Comparison of ENCODE assay signal across 9 mouse cellular contexts in genomic region chr15:86061221-86061620, GRCm38 (mm10). TPM values are rescaled to one million over a fixed set of nuclear protein-coding genes. Genes with fewer than 3 reads are reported as not detected.
A peak's percentile ranks its signal among the peaks of the same experiment; 100 is the strongest.
DNase-seq lines count a peak whose midpoint lies in the region; ATAC-seq and TF ChIP-seq lines count a peak whose summit lies in the region.
"Had no signal": no experiment of that assay in that cellular context is flagged by ENCODE, and none has a peak within 500 bp of the region (broad histone marks: within the 10 kb centered on the region; RNA-seq: fewer than 3 reads in every experiment).

No protein-coding gene starts in this region.

- ATAC-seq in liver, embryonic 11.5 days (replicated peaks; ENCODE audit: low FRiP score): no peak
- ATAC-seq in limb, embryonic 15.5 days (ENCODE audit: insufficient number of reproducible peaks, low FRiP score, low TSS enrichment, low read depth): no peak
- no peak for ATAC-seq in stomach, embryonic 16.5 days (ENCODE audit: insufficient read depth, low FRiP score)

- no peak overlapping the region for H3K9ac ChIP-seq in liver, embryonic 11.5 days (ENCODE audit: low read depth, low read length)
- no peak overlapping the region for H3K9ac ChIP-seq in limb, embryonic 15.5 days
- H3K9ac ChIP-seq in stomach, embryonic 16.5 days (ENCODE audit: low read length): peak overlapping the region; percentile 0; the same call in 1 of the 2 replicates

- peak; percentile 25 for DNase-seq in cerebellum, adult 9-10 months
- no peak for DNase-seq in cerebellum, adult 2 months
- DNase-seq in liver, embryonic 11.5 days (ENCODE audit: low spot score): no peak
- no peak for DNase-seq in liver
- no peak for DNase-seq in frontal cortex, postnatal 10 days (ENCODE audit: low spot score in 2 of 2)
- no peak for DNase-seq in lung, adult 2 months
- DNase-seq: gastrocnemius, postnatal 10 days had no signal

- no peaks in the 10 kb centered on the region for H3K36me3 ChIP-seq in liver, embryonic 11.5 days (ENCODE audit: control insufficient read depth, insufficient read depth, low read length)
- H3K36me3 ChIP-seq in limb, embryonic 15.5 days: no peaks in the 10 kb centered on the region
- H3K36me3 ChIP-seq in stomach, embryonic 16.5 days (ENCODE audit: control insufficient read depth, insufficient read depth, low read length): no peaks in the 10 kb centered on the region

- no peak for TF ChIP-seq POLR2A in cerebellum, adult 2 months (IDR thresholded peaks at IDR 0.05; ENCODE audit: borderline replicate concordance, insufficient read depth, low read length)
- TF ChIP-seq POLR2A in lung, adult 2 months (IDR thresholded peaks at IDR 0.05; ENCODE audit: borderline replicate concordance, extremely low read depth, low read depth, low read length): no peak

- no peak overlapping the region for H3K27ac ChIP-seq in cerebellum, adult 2 months (ENCODE audit: insufficient read depth, low read length)
- no peak overlapping the region for H3K27ac ChIP-seq in liver, embryonic 11.5 days (ENCODE audit: low read depth, low read length)
- peak overlapping the region; percentile 40; the same call in 1 of the 2 replicates for H3K27ac ChIP-seq in limb, embryonic 15.5 days
- no peak overlapping the region for H3K27ac ChIP-seq in stomach, embryonic 16.5 days (ENCODE audit: low read length)

- TF ChIP-seq CTCF in cerebellum, adult 2 months (IDR thresholded peaks at IDR 0.05; ENCODE audit: borderline replicate concordance, insufficient read depth, low read depth, low read length): no peak
- no peak for TF ChIP-seq CTCF in lung, adult 2 months (IDR thresholded peaks at IDR 0.05; ENCODE audit: insufficient read depth, low read length)

- no peaks in the 10 kb centered on the region for H3K9me3 ChIP-seq in liver, embryonic 11.5 days (ENCODE audit: control insufficient read depth, low read length)
- no peaks in the 10 kb centered on the region for H3K9me3 ChIP-seq in limb, embryonic 15.5 days
- no peaks in the 10 kb centered on the region for H3K9me3 ChIP-seq in stomach, embryonic 16.5 days (replicated peaks; ENCODE audit: control insufficient read depth, low read length)

- no peaks in the 10 kb centered on the region for H3K27me3 ChIP-seq in cerebellum, adult 2 months (ENCODE audit: control insufficient read depth, insufficient read depth, low read length)
- no peaks in the 10 kb centered on the region for H3K27me3 ChIP-seq in liver, embryonic 11.5 days (replicated peaks; ENCODE audit: control insufficient read depth, insufficient read depth, low read length)
- no peaks in the 10 kb centered on the region for H3K27me3 ChIP-seq in limb, embryonic 15.5 days
- no peaks in the 10 kb centered on the region for H3K27me3 ChIP-seq in stomach, embryonic 16.5 days (ENCODE audit: control insufficient read depth, insufficient read depth, low read length)

- no peak overlapping the region for H3K4me3 ChIP-seq in cerebellum, adult 2 months (replicated peaks; ENCODE audit: insufficient read depth, low read depth, low read length)
- H3K4me3 ChIP-seq in liver, embryonic 11.5 days (ENCODE audit: low read depth, low read length): no peak overlapping the region
- H3K4me3 ChIP-seq in limb, embryonic 15.5 days: no peak overlapping the region
- no peak overlapping the region for H3K4me3 ChIP-seq in stomach, embryonic 16.5 days (replicated peaks; ENCODE audit: low read length)
- H3K4me3 ChIP-seq in lung, adult 2 months (replicated peaks; ENCODE audit: extremely low read depth, low read depth, low read length): no peak overlapping the region

- 79% methylated on average over 7 of the region's 7 CpGs for WGBS in cerebellum, adult 2 months
- whole genome bisulfite sequencing in liver, embryonic 11.5 days: 76% methylated on average over 7 of the region's 7 CpGs
- 84% methylated on average over 7 of the region's 7 CpGs for WGBS in limb, embryonic 15.5 days
- 78% methylated on average over 7 of the region's 7 CpGs for WGBS in stomach, embryonic 16.5 days
- 87% methylated on average over 7 of the region's 7 CpGs for WGBS in lung, adult 2 months

- peak overlapping the region; percentile 34 for H3K4me2 ChIP-seq in liver, embryonic 11.5 days
- H3K4me2 ChIP-seq in limb, embryonic 15.5 days: no peak overlapping the region
- H3K4me2 ChIP-seq in stomach, embryonic 16.5 days (ENCODE audit: low read depth, low read length): no peak overlapping the region

- peaks cover 41% of the 10 kb centered on the region for H3K4me1 ChIP-seq in cerebellum, adult 2 months (ENCODE audit: control insufficient read depth, insufficient read depth, low read length)
- H3K4me1 ChIP-seq in liver, embryonic 11.5 days (replicated peaks; ENCODE audit: control insufficient read depth, insufficient read depth, low read length): peaks cover 68% of the 10 kb centered on the region
- H3K4me1 ChIP-seq in limb, embryonic 15.5 days: peaks cover 43% of the 10 kb centered on the region
- peaks cover 52% of the 10 kb centered on the region for H3K4me1 ChIP-seq in stomach, embryonic 16.5 days (ENCODE audit: control insufficient read depth, insufficient read depth, low read length)
- H3K4me1 ChIP-seq in lung, adult 2 months (ENCODE audit: control insufficient read depth, insufficient read depth, low read length): peaks cover 3% of the 10 kb centered on the region; the same call in 1 of the 2 replicates

RNA-seq across cellular contexts. Expression of gene Gramd4, which starts 3.7 kb away (rescaled TPM):
- polyA plus RNA-seq in cerebellum, adult 2 months (2012; rRNA removed): 36.0 and 40.4 TPM in 2 replicates
- polyA plus RNA-seq in liver, embryonic 11.5 days (2014; fragmentation: Nextera tagmentation; extraction: Ambion mirVana): 12.6 and 13.9 TPM in 2 replicates
- 15.6 and 22.0 TPM in 2 replicates for polyA plus RNA-seq in limb, embryonic 15.5 days (2015; fragmentation: Nextera tagmentation; extraction: Ambion mirVana)
- 10.5 and 12.1 TPM in 2 replicates for polyA plus RNA-seq in stomach, embryonic 16.5 days (2015; fragmentation: Nextera tagmentation; extraction: Ambion mirVana)
- 21.5 and 24.4 TPM in 2 replicates for polyA plus RNA-seq in lung, adult 2 months (2012; rRNA removed)

RNA-seq across cellular contexts. Expression of gene Celsr1, which starts 27.6 kb away (rescaled TPM):
- polyA plus RNA-seq in cerebellum, adult 2 months (2012; rRNA removed): 0.49 and 0.60 TPM in 2 replicates
- 0.53 and 1.4 TPM in 2 replicates for polyA plus RNA-seq in liver, embryonic 11.5 days (2014; fragmentation: Nextera tagmentation; extraction: Ambion mirVana)
- 2.7 and 3.6 TPM in 2 replicates for polyA plus RNA-seq in limb, embryonic 15.5 days (2015; fragmentation: Nextera tagmentation; extraction: Ambion mirVana)
- polyA plus RNA-seq in stomach, embryonic 16.5 days (2015; fragmentation: Nextera tagmentation; extraction: Ambion mirVana): 2.6 and 2.7 TPM in 2 replicates
- 16.0 and 16.2 TPM in 2 replicates for polyA plus RNA-seq in lung, adult 2 months (2012; rRNA removed)
